Mouse (Mus musculus) neural tube, embryonic 14.5 days (tissue): ENCODE results near the gene Plxna1. TPM values are rescaled to one million over a fixed set of nuclear protein-coding genes. Genes with fewer than 3 reads are reported as not detected.

Experiments
- ATAC-seq: fragments of 200-750 bp; cut with Nextera tagmentation; 2 replicates; pipeline ENCODE4 v1.8.0; 2017; ENCODE audit warnings: low read depth, mild to moderate bottlenecking, moderate TSS enrichment, moderate library complexity
- H3K27ac ChIP-seq: fragments of 300-500 bp; sonication (generic); 2 replicates; pipeline ENCODE4 v1.5.1; 2014; ENCODE audit warnings: low read depth, mild to moderate bottlenecking, control low read depth, low read length, moderate library complexity, mixed read lengths
- H3K27me3 ChIP-seq: fragments of 300-500 bp; sonication (generic); 2 replicates; pipeline ENCODE4 v1.6.1; 2014; ENCODE audit warnings: low read length; ENCODE audit not compliant: control insufficient read depth, insufficient read depth
- H3K36me3 ChIP-seq: fragments of 300-500 bp; sonication (generic); 2 replicates; pipeline ENCODE4 v1.6.1; 2014; ENCODE audit warnings: low read length, mixed read lengths; ENCODE audit not compliant: control insufficient read depth, insufficient read depth
- H3K4me1 ChIP-seq: fragments of 300-500 bp; sonication (generic); 2 replicates; pipeline ENCODE4 v1.6.1; 2014; ENCODE audit warnings: low read length; ENCODE audit not compliant: control insufficient read depth, insufficient read depth
- H3K4me2 ChIP-seq: fragments of 300-500 bp; sonication (generic); 2 replicates; pipeline ENCODE4 v1.6.1; 2014; ENCODE audit warnings: mild to moderate bottlenecking, low read depth, low read length, control low read depth
- H3K4me3 ChIP-seq: fragments of 300-500 bp; sonication (generic); 2 replicates; pipeline ENCODE4 v1.5.1; 2014; ENCODE audit warnings: low read depth, low read length, control low read depth, mixed read lengths
- H3K9ac ChIP-seq: fragments of 300-500 bp; sonication (generic); replicated peaks from 2 replicates; pipeline ENCODE4 v1.6.1; 2014; ENCODE audit warnings: low read depth, mild to moderate bottlenecking, control low read depth, low read length, mixed read lengths
- H3K9me3 ChIP-seq: fragments of 300-500 bp; sonication (generic); 2 replicates; pipeline ENCODE4 v1.6.1; 2016; ENCODE audit warnings: low read length; ENCODE audit not compliant: control insufficient read depth
- WGBS: fragments of 180-500 bp; shearing (Covaris S2); extraction: QIAGEN DNeasy Blood & Tissue Kit; methylation state at CpG from one replicate; pipeline ENCODE4 v1.1.7; 2014; 5-methylcytosine and 5-hydroxymethylcytosine counted together
- polyA plus RNA-seq: library from polyadenylated mRNA; unstranded; fragments of >200 nt; fragmentation: Nextera tagmentation; extraction: Ambion mirVana; gene quantifications from 2 replicates; pipeline ENCODE4 v1.2.1, GENCODE M21; 2014

Gene Plxna1
- polyA plus RNA-seq, 1 experiment from 2014 or later, result 37.8 TPM

DNA sequence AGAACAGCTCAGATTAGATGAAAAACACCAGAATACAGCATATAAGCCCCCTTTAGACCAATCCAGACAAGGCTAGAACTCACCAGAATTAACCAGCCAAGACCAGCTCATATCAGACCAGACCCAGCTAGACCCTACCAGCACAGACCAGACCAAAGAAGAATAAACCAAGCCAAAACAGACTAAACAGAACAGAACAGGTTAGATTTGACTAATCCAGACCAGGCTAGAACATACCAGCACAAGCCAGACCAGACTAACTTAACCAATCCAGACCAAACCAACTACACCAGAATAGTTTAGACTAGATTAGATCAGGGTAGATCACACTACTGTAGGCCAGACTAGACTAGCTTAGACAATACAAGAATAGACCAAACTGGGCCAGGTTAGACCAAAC, 77.3 kb downstream of the Plxna1 start:
- no peaks in the 10 kb centered on the region for H3K27me3 ChIP-seq
- ATAC-seq, result no peak
- no peaks in the 10 kb centered on the region for H3K36me3 ChIP-seq
- no peak overlapping the region for H3K27ac ChIP-seq
- no peak overlapping the region for H3K4me3 ChIP-seq
- H3K9ac ChIP-seq, result no peak overlapping the region
- H3K9me3 ChIP-seq, result no peaks in the 10 kb centered on the region
- H3K4me2 ChIP-seq, result no peak overlapping the region
- H3K4me1 ChIP-seq, result peaks cover 10% of the 10 kb centered on the region

DNA sequence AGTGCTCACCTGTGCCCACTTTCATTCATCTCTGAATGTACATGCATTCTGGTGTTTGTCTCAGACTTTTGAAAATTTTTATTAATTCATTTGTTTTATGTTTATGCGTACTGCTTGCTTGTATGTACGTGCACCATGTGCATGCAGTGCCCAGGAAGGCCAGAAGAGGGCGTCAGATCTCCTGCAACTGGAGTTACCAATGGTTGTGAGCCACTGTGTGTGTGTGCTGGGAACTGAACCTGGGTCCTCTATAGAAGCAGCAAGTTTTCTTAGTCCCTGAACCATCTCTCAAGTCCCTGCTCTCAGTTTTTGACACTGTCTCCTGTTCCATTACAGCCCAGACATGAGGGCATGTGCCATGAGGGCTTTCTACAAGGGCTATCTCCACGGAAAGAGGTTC, 79.3 kb downstream of the Plxna1 start:
- ATAC-seq, result no peak
- H3K9ac ChIP-seq, result no peak overlapping the region
- WGBS, result 94% methylated on average over 4 of the region's 4 CpGs
- H3K36me3 ChIP-seq, result no peaks in the 10 kb centered on the region
- no peak overlapping the region for H3K27ac ChIP-seq
- no peak overlapping the region for H3K4me3 ChIP-seq
- H3K4me2 ChIP-seq, result no peak overlapping the region
- H3K9me3 ChIP-seq, result no peaks in the 10 kb centered on the region
- H3K27me3 ChIP-seq, result no peaks in the 10 kb centered on the region
- peaks cover 10% of the 10 kb centered on the region for H3K4me1 ChIP-seq

GRCm38 (mm10) chr6:89282626-89283025, 79.8 kb downstream of the Plxna1 start:
- no peak for ATAC-seq
- H3K36me3 ChIP-seq, result no peaks in the 10 kb centered on the region
- no peak overlapping the region for H3K27ac ChIP-seq
- H3K9ac ChIP-seq, result no peak overlapping the region
- H3K4me2 ChIP-seq, result no peak overlapping the region
- H3K4me3 ChIP-seq, result no peak overlapping the region
- H3K9me3 ChIP-seq, result no peaks in the 10 kb centered on the region
- H3K4me1 ChIP-seq, result peaks cover 10% of the 10 kb centered on the region
- WGBS, result 61% methylated on average over 5 of the region's 5 CpGs
- H3K27me3 ChIP-seq, result no peaks in the 10 kb centered on the region

DNA sequence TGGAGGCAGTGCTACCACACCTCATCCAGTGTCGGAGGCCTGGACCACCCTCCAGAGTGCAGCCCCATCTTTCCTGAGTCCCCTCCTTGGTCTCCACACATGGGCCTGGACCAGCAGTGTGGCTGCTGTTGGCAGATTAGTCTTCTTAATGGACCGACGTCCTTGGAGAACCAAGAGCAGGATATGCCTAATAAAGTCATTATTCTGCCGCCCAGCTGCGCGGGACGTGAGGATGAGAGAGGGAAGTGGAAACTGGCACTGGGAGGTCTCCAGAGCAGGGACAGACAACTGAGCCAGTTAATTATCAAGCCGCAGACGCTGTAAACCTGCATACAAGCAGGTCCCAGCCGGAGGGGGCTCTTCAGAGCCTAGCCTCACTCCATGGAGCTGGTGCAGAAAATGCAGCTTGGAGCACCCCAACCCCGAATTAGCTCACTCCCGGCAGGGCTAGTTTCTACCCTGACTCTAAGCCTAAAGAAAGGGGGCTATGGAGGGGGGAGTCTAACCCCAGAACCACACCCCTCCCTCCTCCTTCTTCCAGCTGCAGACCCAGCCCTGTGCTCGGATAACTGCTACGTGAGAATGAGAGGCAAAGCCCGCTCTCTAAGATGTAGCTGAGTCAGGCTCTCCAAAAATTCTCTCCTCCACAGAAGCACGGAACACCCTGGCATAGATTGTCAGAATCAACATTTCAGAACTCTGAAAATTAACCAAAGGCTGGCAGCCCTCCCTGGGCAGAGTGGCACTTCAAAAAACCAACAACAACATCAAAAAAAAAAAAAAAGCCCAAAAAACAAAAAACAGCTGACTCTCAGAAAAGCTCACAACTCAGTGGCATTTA, 80.7 kb downstream of the Plxna1 start:
- no peak overlapping the region for H3K4me2 ChIP-seq
- no peaks in the 10 kb centered on the region for H3K27me3 ChIP-seq
- ATAC-seq, result peak; percentile 61
- H3K27ac ChIP-seq, result no peak overlapping the region
- 8% methylated on average over 16 of the region's 16 CpGs for WGBS
- H3K4me1 ChIP-seq, result peaks cover 9% of the 10 kb centered on the region
- H3K9ac ChIP-seq, result no peak overlapping the region
- H3K36me3 ChIP-seq, result no peaks in the 10 kb centered on the region
- H3K9me3 ChIP-seq, result no peaks in the 10 kb centered on the region
- no peak overlapping the region for H3K4me3 ChIP-seq

DNA sequence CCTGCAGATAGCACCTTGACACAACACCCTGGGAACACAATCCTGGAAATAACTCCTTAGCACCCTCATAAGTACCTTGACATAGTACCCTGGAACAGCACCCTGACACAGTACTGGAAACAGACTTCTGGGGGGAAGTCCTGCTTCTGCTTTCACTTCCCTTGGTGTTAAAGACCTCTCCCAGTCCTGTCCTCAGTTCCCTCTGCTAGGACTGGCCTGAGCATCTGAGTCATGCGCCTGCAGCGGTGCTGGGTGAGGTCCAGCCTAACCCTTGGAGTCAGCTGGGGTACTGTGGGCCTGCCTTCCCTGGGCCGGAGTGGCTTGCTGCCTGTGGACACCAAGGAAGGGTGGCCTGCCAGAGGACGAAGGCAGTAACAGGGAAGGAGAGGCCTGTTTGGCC, 81.9 kb downstream of the Plxna1 start:
- Histone ChIP-seq H3K27me3 (no peaks in the 10 kb centered on the region), H3K4me3 (no peak overlapping the region), H3K9me3 (no peaks in the 10 kb centered on the region), H3K4me1 (peaks cover 5% of the 10 kb centered on the region), H3K36me3 (no peaks in the 10 kb centered on the region), H3K9ac (no peak overlapping the region), H3K4me2 (no peak overlapping the region), H3K27ac (no peak overlapping the region)
- no peak for ATAC-seq
- 88% methylated on average over 4 of the region's 4 CpGs for WGBS

- 75% methylated on average over 10 of the region's 10 CpGs for WGBS
Observed at GRCm38 (mm10) chr6:89271731-89272475, 90.5 kb downstream of the Plxna1 start.

DNA sequence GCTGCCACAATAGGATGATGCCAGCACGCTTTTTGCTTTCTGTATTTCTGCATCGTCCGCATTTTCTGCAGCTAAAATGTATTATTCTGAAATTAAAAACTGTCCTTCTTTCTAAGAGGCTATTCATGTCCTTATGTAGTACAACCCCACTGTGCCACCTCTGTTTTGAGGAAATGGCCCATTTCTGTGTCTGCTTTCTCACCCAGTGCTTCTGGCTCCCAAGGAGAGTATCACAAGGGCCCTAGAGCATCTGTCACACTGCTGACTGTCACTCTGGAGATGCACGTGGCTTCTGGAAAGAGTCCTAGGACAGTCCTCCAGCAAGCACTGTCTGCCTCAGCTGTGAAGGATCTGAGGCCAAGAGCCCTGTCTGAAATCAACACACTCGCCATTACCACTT, 95.2 kb downstream of the Plxna1 start:
- H3K9ac ChIP-seq, result no peak overlapping the region
- no peaks in the 10 kb centered on the region for H3K9me3 ChIP-seq
- 82% methylated on average over 5 of the region's 5 CpGs for WGBS
- H3K4me1 ChIP-seq, result no peaks in the 10 kb centered on the region
- no peaks in the 10 kb centered on the region for H3K27me3 ChIP-seq
- no peak for ATAC-seq
- H3K27ac ChIP-seq, result no peak overlapping the region
- no peak overlapping the region for H3K4me2 ChIP-seq
- H3K36me3 ChIP-seq, result no peaks in the 10 kb centered on the region
- H3K4me3 ChIP-seq, result no peak overlapping the region

More at GRCm38 (mm10) chr6:89271731-89272475, 90.5 kb downstream of the Plxna1 start:
- no peak for ATAC-seq
- Histone ChIP-seq H3K4me3 (no peak overlapping the region), H3K4me2 (no peak overlapping the region), H3K36me3 (no peaks in the 10 kb centered on the region), H3K9me3 (no peaks in the 10 kb centered on the region), H3K27ac (no peak overlapping the region), H3K4me1 (no peaks in the 10 kb centered on the region), H3K9ac (no peak overlapping the region), H3K27me3 (no peaks in the 10 kb centered on the region)
